ENCODE assay signal across 14 mouse cellular contexts in genomic region chr6:108411201-108411600, GRCm38 (mm10).
"Had no signal": no experiment of that assay in that cellular context is flagged by ENCODE, and none has a peak within 500 bp of the region (broad histone marks: within the 10 kb centered on the region; RNA-seq: fewer than 3 reads in every experiment).

No protein-coding gene starts in this region.

- H3K9me3 ChIP-seq: kidney, embryonic 15.5 days; liver, embryonic 15.5 days; midbrain, embryonic 12.5 days; midbrain, embryonic 15.5 days; neural tube, embryonic 12.5 days; neural tube, embryonic 15.5 days had no signal

- H3K4me2 ChIP-seq: kidney, embryonic 15.5 days; liver, embryonic 11.5 days; liver, embryonic 15.5 days; midbrain, embryonic 12.5 days; midbrain, embryonic 15.5 days; neural tube, embryonic 12.5 days; neural tube, embryonic 15.5 days had no signal

- H3K36me3 ChIP-seq: midbrain, embryonic 12.5 days; midbrain, embryonic 15.5 days; neural tube, embryonic 15.5 days had no signal

- H3K4me3 ChIP-seq: kidney, embryonic 15.5 days; left cerebral cortex, adult 2 months; liver, embryonic 15.5 days; midbrain, embryonic 12.5 days; midbrain, embryonic 15.5 days; neural tube, embryonic 12.5 days; neural tube, embryonic 15.5 days had no signal

- ATAC-seq: midbrain, embryonic 15.5 days had no signal

- H3K27ac ChIP-seq: kidney, embryonic 15.5 days; left cerebral cortex, adult 2 months; liver, embryonic 15.5 days; macrophage; midbrain, embryonic 12.5 days; midbrain, embryonic 15.5 days; neural tube, embryonic 12.5 days; neural tube, embryonic 15.5 days; stomach, postnatal 0 days had no signal

- H3K27me3 ChIP-seq: kidney, embryonic 15.5 days; liver, embryonic 15.5 days; midbrain, embryonic 12.5 days; midbrain, embryonic 15.5 days; neural tube, embryonic 12.5 days; neural tube, embryonic 15.5 days had no signal

- H3K4me1 ChIP-seq: kidney, embryonic 15.5 days; liver, embryonic 15.5 days; midbrain, embryonic 12.5 days; midbrain, embryonic 15.5 days; neural tube, embryonic 12.5 days; neural tube, embryonic 15.5 days had no signal

- H3K9ac ChIP-seq: kidney, embryonic 15.5 days; liver, embryonic 15.5 days; midbrain, embryonic 12.5 days; midbrain, embryonic 15.5 days; neural tube, embryonic 12.5 days; neural tube, embryonic 15.5 days had no signal

- DNase-seq: kidney, adult 18-20 months; layer of hippocampus, postnatal 36 days; thymus, adult 18-20 months; thymus, postnatal 36 days had no signal
